Mouse (Mus musculus) myocyte (in vitro differentiated cells): ENCODE results near the gene Gm13285. TPM values are rescaled to one million over a fixed set of nuclear protein-coding genes. Genes with fewer than 3 reads are reported as not detected.
"Not testable (repeated sequence)": the region's sequence is repeated elsewhere in the genome, so short reads cannot be mapped to it uniquely, and the experiment has no call there.

Experiments used
- H3K27me3 ChIP-seq: one replicate; pipeline ENCODE4 v1.6.1; 2011; ENCODE audit not compliant: control insufficient read depth, insufficient read depth, insufficient read length
- H3K36me3 ChIP-seq: one replicate; pipeline ENCODE4 v1.6.1; 2011; ENCODE audit not compliant: control insufficient read depth, insufficient read depth
- H3K4me2 ChIP-seq: one replicate; pipeline ENCODE4 v1.6.1; 2011; ENCODE audit warnings: low read depth, control low read depth
- H3K4me3 ChIP-seq: one replicate; pipeline ENCODE4 v1.5.1; 2011; ENCODE audit warnings: mild to moderate bottlenecking, control low read depth, moderate library complexity
- H3K79me2 ChIP-seq: one replicate; pipeline ENCODE4 v1.6.1; 2011; ENCODE audit not compliant: control insufficient read depth, insufficient read depth
- H3ac ChIP-seq: one replicate; pipeline ENCODE4 v1.6.1; 2011; ENCODE audit not compliant: control insufficient read depth, insufficient read length
- CEBPB ChIP-seq: IDR thresholded peaks from 2 replicates; pipeline ENCODE4 v1.6.1; 2011; ENCODE audit warnings: mild to moderate bottlenecking, moderate library complexity; ENCODE audit not compliant: poor library complexity, insufficient read depth, severe bottlenecking
- E2F4 ChIP-seq: IDR thresholded peaks from one replicate; pipeline ENCODE4 v1.6.1; 2011; ENCODE audit warnings: mild to moderate bottlenecking, control low read depth, moderate library complexity; ENCODE audit not compliant: insufficient read depth
- MAX ChIP-seq: IDR thresholded peaks from one replicate; pipeline ENCODE4 v1.6.1; 2011; ENCODE audit warnings: low read depth, mild to moderate bottlenecking, control low read depth
- MYOD1 ChIP-seq, 3 experiments: IDR thresholded peaks; one replicate each; pipeline ENCODE4 v1.6.1; 2011; ENCODE audit warnings: control low read depth in 2 of 3, low read depth in 2 of 3, mild to moderate bottlenecking in 2 of 3, moderate library complexity in 1 of 3; ENCODE audit not compliant: insufficient read length in 2 of 3, control insufficient read depth in 1 of 3
- MYOG ChIP-seq, 3 experiments: IDR thresholded peaks; one replicate each; pipeline ENCODE4 v1.6.1; 2011; ENCODE audit warnings: control low read depth in 2 of 3, low read depth in 2 of 3, mild to moderate bottlenecking in 2 of 3; ENCODE audit not compliant: insufficient read length in 2 of 3, control insufficient read depth in 1 of 3, insufficient read depth in 1 of 3
- POLR2A ChIP-seq: IDR thresholded peaks from one replicate; pipeline ENCODE4 v1.6.1; 2011; ENCODE audit warnings: low read depth, mild to moderate bottlenecking, control low read depth, moderate library complexity; ENCODE audit not compliant: insufficient read length
- POLR2AphosphoS2 ChIP-seq: IDR thresholded peaks from one replicate; pipeline ENCODE4 v1.6.1; 2011; ENCODE audit warnings: low read depth, control low read depth; ENCODE audit not compliant: insufficient read length
- REST ChIP-seq: IDR thresholded peaks from one replicate; pipeline ENCODE4 v1.6.1; 2011; ENCODE audit warnings: mild to moderate bottlenecking, control low read depth, moderate library complexity; ENCODE audit not compliant: insufficient read depth, insufficient read length
- SRF ChIP-seq: IDR thresholded peaks from one replicate; pipeline ENCODE4 v1.6.1; 2011; ENCODE audit warnings: low read depth; ENCODE audit not compliant: control insufficient read depth, insufficient read length
- TCF12 ChIP-seq: IDR thresholded peaks from one replicate; pipeline ENCODE4 v1.6.1; 2011; ENCODE audit warnings: mild to moderate bottlenecking, control low read depth; ENCODE audit not compliant: poor library complexity, insufficient read depth, severe bottlenecking
- TCF3 ChIP-seq: IDR thresholded peaks from one replicate; pipeline ENCODE4 v1.6.1; 2011; ENCODE audit warnings: low read depth, control low read depth; ENCODE audit not compliant: insufficient read length
- USF1 ChIP-seq: IDR thresholded peaks from one replicate; pipeline ENCODE4 v1.6.1; 2011; ENCODE audit warnings: low read depth, mild to moderate bottlenecking, control low read depth, moderate library complexity
- polyA plus RNA-seq: library from polyadenylated mRNA; unstranded; fragments of >200 nt; fragmentation: generic; extraction: Trizol; gene quantifications from one replicate; pipeline ENCODE4 v1.2.1, GENCODE M21; 2012; ENCODE audit warnings: missing spikeins

The Gm13285 gene
- polyA plus RNA-seq, 1 experiment, result not detected

DNA sequence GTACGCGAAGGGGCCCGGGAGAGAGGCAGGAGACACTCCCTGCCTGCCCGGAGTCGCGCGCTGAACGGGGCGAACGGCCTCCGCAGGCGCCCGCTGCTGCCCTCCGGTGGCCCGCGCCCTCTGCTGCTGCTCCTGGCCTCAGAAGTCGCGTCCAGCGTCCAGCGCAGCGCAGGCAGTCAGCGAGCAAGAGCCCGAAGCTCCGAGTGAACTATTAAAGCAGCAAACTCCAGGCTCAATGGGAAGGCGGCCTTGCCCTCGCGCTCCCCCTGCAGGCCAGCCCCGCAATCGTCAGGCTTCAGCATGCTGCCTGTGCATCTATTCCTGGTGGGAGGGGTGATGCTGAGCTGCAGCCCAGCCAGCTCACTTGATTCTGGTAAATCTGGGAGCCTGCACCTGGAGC is 3.5 kb downstream of the Gm13285 start, which contains the start of gene Gm13287:
TSS of gene Gm13287 (plus strand) at position 301 of the 400 bp plus-strand sequence.
- not testable (repeated sequence) for H3K79me2 ChIP-seq, H3ac ChIP-seq, H3K27me3 ChIP-seq, H3K4me2 ChIP-seq, H3K36me3 ChIP-seq, H3K4me3 ChIP-seq

DNA sequence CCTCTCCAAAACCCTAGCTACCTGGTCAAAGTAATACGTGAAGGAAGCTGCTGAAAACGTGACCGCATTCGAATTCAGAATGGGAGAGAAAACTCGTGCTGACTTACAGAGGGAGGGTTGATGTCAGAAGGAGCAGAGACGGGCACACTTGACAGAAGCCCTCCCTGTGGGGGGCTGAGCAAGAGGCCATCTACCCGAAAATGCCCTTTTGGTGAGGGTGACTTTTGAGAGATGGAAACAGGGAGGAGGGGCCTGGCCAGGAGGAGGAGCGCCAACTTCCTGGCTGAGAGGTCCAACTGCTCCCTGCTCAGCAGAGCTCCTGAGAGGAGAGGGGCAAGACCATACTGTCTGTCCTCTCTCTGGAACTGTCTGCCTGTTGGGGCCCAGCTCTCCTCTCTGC is 5.8 kb downstream of the Gm13285 start, which contains the start of gene Gm13288:
TSS of gene Gm13288 (plus strand) at position 301 of the 400 bp plus-strand sequence.
- not testable (repeated sequence) for H3ac ChIP-seq, H3K4me3 ChIP-seq, H3K27me3 ChIP-seq, H3K4me2 ChIP-seq, H3K36me3 ChIP-seq, H3K79me2 ChIP-seq

DNA sequence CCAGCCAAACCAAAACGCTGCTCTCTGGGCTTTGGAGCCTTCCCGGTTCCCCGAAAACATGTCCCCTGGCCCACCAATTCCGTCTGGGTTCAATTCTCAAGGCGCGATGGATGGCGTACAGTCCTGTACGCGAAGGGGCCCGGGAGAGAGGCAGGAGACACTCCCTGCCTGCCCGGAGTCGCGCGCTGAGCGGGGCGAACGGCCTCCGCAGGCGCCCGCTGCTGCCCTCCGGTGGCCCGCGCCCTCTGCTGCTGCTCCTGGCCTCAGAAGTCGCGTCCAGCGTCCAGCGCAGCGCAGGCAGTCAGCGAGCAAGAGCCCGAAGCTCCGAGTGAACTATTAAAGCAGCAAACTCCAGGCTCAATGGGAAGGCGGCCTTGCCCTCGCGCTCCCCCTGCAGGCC is 6.3 kb downstream of the Gm13285 start:
- not testable (repeated sequence) for H3K27me3 ChIP-seq, H3ac ChIP-seq, H3K79me2 ChIP-seq, H3K36me3 ChIP-seq, H3K4me2 ChIP-seq, H3K4me3 ChIP-seq

DNA sequence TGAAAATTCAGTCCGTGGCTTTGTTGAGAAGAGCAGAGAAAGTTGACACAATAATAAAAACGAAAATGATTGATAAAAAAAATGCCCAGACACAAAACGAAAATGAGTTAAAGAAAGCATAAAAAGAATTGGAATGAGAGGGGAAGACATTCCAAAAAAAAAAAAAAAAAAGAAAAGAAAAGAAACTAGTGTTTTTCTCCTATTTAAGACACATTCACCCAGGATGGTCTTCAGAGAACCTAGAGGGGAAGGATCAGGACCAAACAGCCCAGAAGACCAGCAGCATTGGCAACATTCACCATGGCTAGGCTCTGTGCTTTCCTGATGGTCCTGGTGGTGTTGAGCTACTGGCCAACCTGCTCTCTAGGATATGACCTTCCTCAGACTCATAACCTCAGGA is 16.5 kb downstream of the Gm13285 start, which contains the start of gene Ifna7:
TSS of gene Ifna7 (plus strand) at position 301 of the 400 bp plus-strand sequence.
- H3K79me2 ChIP-seq, result no peaks in the 10 kb centered on the region
- no peak within 1 kb of the TSS for H3ac ChIP-seq
- H3K36me3 ChIP-seq, result no peaks in the 10 kb centered on the region
- TF ChIP-seq POLR2A (no peak), E2F4 (no peak), USF1 (no peak), TCF3 (no peak), MYOD1 (IDR thresholded peaks at IDR 0.05; ENCODE audit: control insufficient read depth in 1 of 3, insufficient read length in 2 of 3, low read depth in 2 of 3) (no peak), REST (no peak), SRF (no peak), TCF12 (no peak), POLR2AphosphoS2 (no peak)
- peaks cover 7% of the 10 kb centered on the region for H3K27me3 ChIP-seq
- no peak within 1 kb of the TSS for H3K4me2 ChIP-seq
- H3K4me3 ChIP-seq, result no peak within 1 kb of the TSS

DNA sequence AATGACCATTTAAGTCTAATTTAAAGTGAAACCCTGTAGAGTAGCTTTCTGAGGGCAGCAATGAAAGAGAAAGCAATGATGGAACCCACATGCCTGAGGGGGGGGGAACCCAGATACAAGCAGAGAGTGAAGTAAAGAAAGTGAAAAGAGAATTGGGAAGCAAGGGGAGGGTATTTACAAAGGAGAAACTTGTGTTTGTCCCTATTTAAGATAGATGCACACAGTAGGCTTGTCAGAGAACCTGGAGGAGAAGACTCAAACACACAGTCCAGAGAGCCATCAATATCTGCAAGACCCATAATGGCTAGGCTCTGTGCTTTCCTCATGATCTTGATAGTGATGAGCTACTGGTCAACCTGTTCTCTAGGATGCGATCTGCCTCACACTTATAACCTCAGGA is 20.2 kb downstream of the Gm13285 start, which contains the start of gene Ifna11:
TSS of gene Ifna11 (plus strand) at position 301 of the 400 bp plus-strand sequence.
- no peak within 1 kb of the TSS for H3ac ChIP-seq
- no peaks in the 10 kb centered on the region for H3K36me3 ChIP-seq
- H3K4me3 ChIP-seq, result no peak within 1 kb of the TSS
- H3K79me2 ChIP-seq, result no peaks in the 10 kb centered on the region
- H3K27me3 ChIP-seq, result peaks cover 9% of the 10 kb centered on the region
- no peak for TF ChIP-seq CEBPB
- no peak for TF ChIP-seq USF1
- TF ChIP-seq REST, result no peak
- TF ChIP-seq POLR2AphosphoS2, result no peak
- TF ChIP-seq TCF3, result no peak
- TF ChIP-seq MYOD1 (IDR thresholded peaks at IDR 0.05; ENCODE audit: control insufficient read depth in 1 of 3, insufficient read length in 2 of 3, low read depth in 2 of 3), result no peak
- TF ChIP-seq POLR2A, result no peak
- TF ChIP-seq TCF12, result no peak
- TF ChIP-seq MAX, result no peak
- no peak for TF ChIP-seq SRF
- no peak for TF ChIP-seq MYOG (IDR thresholded peaks at IDR 0.05; ENCODE audit: control insufficient read depth in 1 of 3, insufficient read depth in 1 of 3, insufficient read length in 2 of 3, low read depth in 2 of 3)
- TF ChIP-seq E2F4, result no peak
- no peak within 1 kb of the TSS for H3K4me2 ChIP-seq

DNA sequence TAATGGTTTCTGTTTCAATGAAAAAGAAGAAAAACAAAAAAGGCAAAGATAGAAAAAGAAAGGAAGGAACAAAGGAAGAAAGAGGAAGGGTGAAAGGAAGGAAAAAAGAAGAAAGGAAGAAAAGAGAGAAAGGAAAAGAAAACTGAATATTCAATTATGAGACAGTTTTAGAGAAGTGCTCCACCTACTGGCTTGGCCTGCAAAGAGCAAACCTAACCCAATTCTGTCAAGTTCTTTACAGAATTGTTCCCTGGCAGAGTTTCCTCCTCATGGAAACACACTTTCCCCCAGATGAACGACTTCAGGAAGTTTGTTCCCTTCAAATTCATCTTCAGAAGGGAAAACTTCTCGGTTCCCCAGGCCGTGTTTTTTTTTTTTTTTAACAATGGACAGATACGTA is 23.5 kb downstream of the Gm13285 start:
- Histone ChIP-seq H3ac (no peak overlapping the region), H3K27me3 (peaks cover 6% of the 10 kb centered on the region), H3K79me2 (no peaks in the 10 kb centered on the region), H3K4me3 (no peak overlapping the region), H3K36me3 (no peaks in the 10 kb centered on the region), H3K4me2 (no peak overlapping the region)
- TF ChIP-seq SRF, result no peak
- no peak for TF ChIP-seq REST
- no peak for TF ChIP-seq POLR2AphosphoS2
- TF ChIP-seq MYOG (IDR thresholded peaks at IDR 0.05; ENCODE audit: control insufficient read depth in 1 of 3, insufficient read depth in 1 of 3, insufficient read length in 2 of 3, low read depth in 2 of 3), result no peak
- no peak for TF ChIP-seq TCF3
- no peak for TF ChIP-seq USF1
- no peak for TF ChIP-seq POLR2A
- TF ChIP-seq TCF12, result no peak
- no peak for TF ChIP-seq CEBPB
- TF ChIP-seq E2F4, result no peak
- TF ChIP-seq MAX, result no peak
- no peak for TF ChIP-seq MYOD1 (IDR thresholded peaks at IDR 0.05; ENCODE audit: control insufficient read depth in 1 of 3, insufficient read length in 2 of 3, low read depth in 2 of 3)

DNA sequence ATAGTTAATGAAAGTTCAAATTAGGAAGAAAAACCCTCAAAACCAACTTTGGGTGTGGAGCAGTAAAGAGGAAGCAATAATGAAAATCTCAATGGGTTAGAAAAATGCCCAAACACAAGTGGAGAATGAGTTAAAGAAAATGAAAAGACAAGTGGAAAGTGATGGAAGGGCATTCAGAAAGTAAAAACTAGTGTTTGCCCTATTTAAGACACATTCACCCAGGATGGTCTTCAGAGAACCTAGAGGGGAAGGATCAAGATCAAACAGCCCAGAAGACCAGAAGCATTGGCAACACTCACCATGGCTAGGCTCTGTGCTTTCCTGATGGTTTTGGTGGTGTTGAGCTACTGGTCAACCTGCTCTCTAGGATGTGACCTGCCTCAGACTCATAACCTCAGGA is 27.7 kb downstream of the Gm13285 start, which contains the start of gene Ifna6:
TSS of gene Ifna6 (plus strand) at position 301 of the 400 bp plus-strand sequence.
- not testable (repeated sequence) for H3K27me3 ChIP-seq, H3K79me2 ChIP-seq, H3K36me3 ChIP-seq, H3K4me3 ChIP-seq, H3K4me2 ChIP-seq, H3ac ChIP-seq
